Mouse (Mus musculus) cerebral cortex, adult 2 months (tissue): ENCODE measurements around the gene Gm18596.

Experiments
- WGBS: fragments of 180-500 bp; shearing (Covaris S2); methylation state at CpG from one replicate; pipeline ENCODE4 v1.1.7; 2018; 5-methylcytosine and 5-hydroxymethylcytosine counted together

The Gm18596 gene

GRCm38 (mm10) chr10:77741924-77742688 lies at the start of gene Gm18596:
TSS of gene Gm18596 (minus strand) at chr10:77742638.
- WGBS: 63% methylated on average over 5 of the region's 5 CpGs

GRCm38 (mm10) chr10:77788621-77789020 lies 46.2 kb upstream of the Gm18596 start:
- WGBS: 67% methylated on average over 2 of the region's 2 CpGs

- WGBS: 18% methylated on average over 1 of the region's 1 CpGs
Observed at GRCm38 (mm10) chr10:77787876-77788275, 45.4 kb upstream of the Gm18596 start, which contains the start of gene Gm7137. TSS of gene Gm7137 (minus strand) at chr10:77788200.

GRCm38 (mm10) chr10:77783396-77783795 lies 41.0 kb upstream of the Gm18596 start:
- WGBS: 78% methylated on average over 3 of the region's 3 CpGs

- WGBS: 58% methylated on average over 1 of the region's 1 CpGs
Observed at GRCm38 (mm10) chr10:77782442-77782841, 40.0 kb upstream of the Gm18596 start, which contains the start of gene Gm3250. TSS of gene Gm3250 (minus strand) at chr10:77782542.

- WGBS: 46% methylated on average over 1 of the region's 1 CpGs
Observed at GRCm38 (mm10) chr10:77776844-77777243, 34.4 kb upstream of the Gm18596 start, which contains the start of gene Gm7138. TSS of gene Gm7138 (minus strand) at chr10:77776944.

DNA sequence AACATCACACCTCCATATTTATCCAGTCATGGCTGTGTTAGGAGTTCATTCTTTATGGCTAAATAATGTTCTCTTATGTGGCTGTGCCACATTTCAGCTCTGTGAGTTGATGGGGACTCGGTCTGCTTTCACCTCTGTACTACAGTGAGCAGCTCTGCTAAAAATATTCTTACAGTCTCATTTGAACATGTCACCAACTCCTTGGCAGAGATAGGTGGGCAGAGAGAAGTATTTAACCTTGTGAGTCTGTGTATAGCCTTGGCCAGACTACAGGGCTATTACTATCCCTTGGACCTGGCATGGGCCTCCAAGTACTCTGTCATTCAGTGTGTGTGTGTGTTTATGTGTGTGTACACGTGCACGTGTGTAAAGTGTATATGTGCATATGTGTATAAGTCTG lies 29.7 kb upstream of the Gm18596 start:
- WGBS: 80% methylated on average over 3 of the region's 3 CpGs

DNA sequence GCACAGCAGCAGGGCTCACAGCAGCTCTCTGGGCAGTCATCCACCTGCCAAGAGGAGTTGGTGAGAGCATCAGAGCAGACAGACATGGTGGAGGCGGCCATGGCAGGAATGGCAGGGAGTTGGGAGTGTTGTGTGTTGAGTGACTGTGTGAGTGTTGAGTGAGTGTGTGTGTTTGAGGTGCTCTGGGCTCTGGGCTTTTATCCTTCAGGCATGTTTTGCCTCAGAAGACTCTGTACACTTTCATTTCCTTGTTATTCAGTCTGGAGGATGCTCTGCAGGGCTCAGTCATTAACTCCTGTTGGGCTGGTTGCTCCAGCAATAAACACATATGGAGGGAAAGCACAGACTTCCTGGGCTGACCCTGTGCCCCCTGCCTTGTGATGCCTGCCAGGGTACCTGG lies 28.8 kb upstream of the Gm18596 start, which contains the start of gene Gm3238:
Gm3238 (minus strand) TSS at position 101 of the 400 bp plus-strand sequence.
- WGBS: 62% methylated on average over 1 of the region's 1 CpGs

GRCm38 (mm10) chr10:77769727-77770126 lies 27.3 kb upstream of the Gm18596 start:
- WGBS: 87% methylated on average over 1 of the region's 1 CpGs

GRCm38 (mm10) chr10:77759582-77759981 lies 17.1 kb upstream of the Gm18596 start, which contains the start of gene Gm3233:
TSS of gene Gm3233 (minus strand) at chr10:77759682.
- no CpG with 5 or more reads among the region's 1 CpGs for WGBS

DNA sequence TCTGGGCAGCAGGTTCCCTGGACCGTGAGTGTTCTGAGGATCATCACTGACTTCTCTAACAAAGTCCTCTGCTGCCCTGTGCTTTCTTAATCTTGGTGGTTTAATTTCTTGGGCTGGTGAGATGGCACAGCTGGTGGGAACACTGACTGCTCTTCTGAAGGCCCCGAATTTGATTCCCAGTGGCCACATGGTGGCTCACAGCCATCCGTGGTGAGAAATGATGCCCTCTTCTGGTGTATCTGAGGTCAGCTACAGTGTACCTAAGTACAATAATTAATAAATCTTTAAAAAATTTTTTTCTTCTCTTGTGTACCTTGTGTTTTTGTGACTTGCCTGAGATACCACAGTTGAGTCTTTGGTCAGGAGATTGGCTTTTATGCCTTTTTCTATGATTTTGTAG lies 9.9 kb upstream of the Gm18596 start:
- whole genome bisulfite sequencing: 63% methylated on average over 3 of the region's 3 CpGs

- WGBS: 7% methylated on average over 1 of the region's 1 CpGs
Observed at GRCm38 (mm10) chr10:77751254-77751653, 8.8 kb upstream of the Gm18596 start, which contains the start of gene Gm9736. TSS of gene Gm9736 (minus strand) at chr10:77751354.

DNA sequence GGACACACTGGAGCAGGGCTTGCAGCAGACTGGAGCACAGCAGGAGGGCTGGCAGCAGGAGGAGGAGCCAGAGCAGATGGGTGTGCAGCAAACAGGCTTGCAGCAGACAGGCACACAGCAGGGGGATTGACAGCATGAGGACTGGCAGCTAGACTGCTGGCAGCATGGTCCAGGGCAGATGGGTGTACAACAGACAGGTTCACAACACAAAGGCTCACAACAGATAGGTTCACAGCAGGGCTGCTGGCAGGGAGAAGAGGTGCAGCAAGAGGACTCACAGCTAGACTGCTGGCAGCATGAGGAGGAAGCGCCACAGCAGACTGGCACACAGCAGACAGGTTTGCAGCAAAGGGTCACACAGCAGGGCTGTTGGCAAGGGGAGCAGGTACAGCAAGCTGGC lies 8.2 kb upstream of the Gm18596 start:
- 48% methylated on average over 1 of the region's 1 CpGs for WGBS

DNA sequence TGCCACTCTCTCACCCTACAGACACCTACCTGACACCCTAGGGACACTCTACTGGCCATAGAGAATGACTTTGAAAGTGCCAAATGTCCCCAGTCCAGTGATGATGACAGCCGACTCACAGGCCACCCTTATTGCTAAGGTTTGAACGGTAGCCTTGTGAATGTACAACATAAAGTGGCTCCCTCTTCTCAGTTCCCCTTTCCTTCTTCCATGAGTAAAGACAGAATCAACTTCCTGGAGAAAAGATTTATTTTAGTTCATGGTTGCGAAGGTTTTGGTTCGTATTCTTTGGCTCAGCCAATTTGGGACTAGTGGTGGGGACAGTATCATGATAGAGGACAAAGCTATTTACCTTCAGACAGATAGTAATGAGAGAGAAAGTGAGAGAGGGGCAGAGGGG lies 3.5 kb downstream of the Gm18596 start:
- 89% methylated on average over 4 of the region's 4 CpGs for WGBS

DNA sequence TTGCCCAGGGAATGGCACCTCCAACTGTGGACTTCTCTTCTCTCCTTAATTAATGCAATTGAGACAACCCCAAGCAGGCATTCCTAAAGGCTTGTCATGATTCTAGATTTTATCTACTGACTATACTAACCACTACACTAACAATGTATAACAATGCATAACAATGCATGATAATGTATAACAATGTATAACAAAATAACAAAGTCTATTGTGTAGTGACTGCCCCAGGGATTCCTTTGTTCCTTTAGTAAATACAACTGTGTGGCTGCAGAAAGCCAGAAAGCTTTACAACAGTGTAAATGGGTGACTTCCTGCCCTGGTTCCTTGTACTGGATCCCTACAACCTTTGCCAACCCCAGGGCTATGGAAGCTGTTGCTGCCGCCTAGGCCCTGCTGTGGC lies 6.5 kb downstream of the Gm18596 start:
- WGBS: 94% methylated on average over 1 of the region's 1 CpGs

DNA sequence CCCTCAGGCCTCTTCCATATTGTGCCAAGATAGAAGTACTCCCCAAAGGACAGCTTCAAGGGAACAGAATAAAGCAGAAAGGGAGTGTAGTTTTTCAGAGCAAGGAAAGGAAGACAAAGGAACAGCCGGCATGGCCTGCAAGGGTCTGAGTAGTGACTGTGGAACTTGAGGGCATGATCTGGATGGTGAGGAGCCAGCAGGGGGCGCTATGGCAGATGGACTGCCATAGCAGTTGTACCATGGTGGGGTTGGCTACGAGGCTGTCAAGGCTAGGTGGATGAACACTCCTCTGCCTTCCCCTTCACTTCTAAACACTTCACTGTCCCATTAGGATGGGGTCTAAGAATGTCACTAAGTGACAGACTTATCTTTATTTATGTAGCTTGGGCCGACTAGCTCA lies 13.2 kb downstream of the Gm18596 start:
- 52% methylated on average over 4 of the region's 4 CpGs for WGBS

DNA sequence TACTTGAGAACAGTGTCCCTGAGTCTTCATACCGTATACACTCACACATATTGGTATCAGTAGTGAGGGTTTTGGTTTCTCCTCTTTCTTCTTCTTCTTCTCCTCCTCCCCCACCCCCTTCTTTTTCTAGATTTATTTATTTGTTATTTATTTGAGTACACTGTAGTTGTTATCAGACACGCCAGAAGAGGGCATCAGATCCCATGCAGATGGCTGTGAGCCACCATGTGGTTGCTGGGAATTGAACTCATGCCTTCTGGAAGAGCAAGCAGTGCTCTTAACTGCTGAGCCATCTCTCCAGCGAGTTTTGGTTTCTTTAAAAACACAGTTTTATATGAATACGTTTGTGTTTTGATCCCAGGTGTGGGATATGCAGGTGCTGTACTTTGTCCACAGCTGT lies 14.2 kb downstream of the Gm18596 start:
- WGBS: 78% methylated on average over 4 of the region's 4 CpGs

DNA sequence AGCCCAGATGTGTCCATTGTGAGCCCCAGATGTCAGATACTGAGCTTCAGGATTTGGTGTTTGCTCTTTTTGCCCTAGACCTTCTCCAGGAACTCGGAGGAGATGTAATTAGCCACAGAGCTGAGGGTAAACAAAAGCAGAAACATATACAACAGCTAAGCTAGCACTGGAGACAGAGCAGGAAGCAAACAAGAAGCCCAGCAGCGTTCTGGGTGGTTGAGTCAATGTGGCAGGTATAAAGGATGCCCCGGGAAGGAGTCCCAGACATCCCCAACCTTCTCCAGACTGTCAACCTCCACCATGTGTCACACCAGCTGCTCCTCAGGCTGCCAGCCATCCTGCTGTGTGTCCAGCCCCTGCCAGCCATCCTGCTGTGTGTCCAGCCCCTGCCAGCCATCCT lies 16.3 kb downstream of the Gm18596 start, which contains the start of gene Gm10100:
Gm10100 (plus strand) TSS at position 301 of the 400 bp plus-strand sequence.
- 36% methylated on average over 3 of the region's 3 CpGs for WGBS

DNA sequence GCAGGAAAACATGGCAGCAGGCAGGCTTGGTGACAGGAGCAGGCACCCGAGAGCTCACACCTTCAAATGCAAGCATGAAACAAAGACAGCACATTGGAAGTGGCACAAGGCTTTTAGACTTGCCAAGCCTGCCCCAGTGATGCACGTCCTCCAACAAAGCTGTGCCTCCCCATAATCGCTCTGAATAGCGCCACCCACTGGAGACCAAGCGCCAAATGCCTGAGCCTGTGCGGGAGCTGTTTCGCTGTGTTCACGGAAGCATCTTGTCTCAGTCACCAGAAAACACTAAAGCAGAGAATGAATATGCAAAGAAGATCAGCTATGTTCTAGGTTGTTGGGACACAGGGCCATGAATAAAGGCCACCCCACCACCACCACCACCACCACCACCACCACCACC lies 17.6 kb downstream of the Gm18596 start:
- WGBS: 69% methylated on average over 8 of the region's 8 CpGs

GRCm38 (mm10) chr10:77720299-77720698 lies 22.1 kb downstream of the Gm18596 start, which contains the start of gene Krtap12-1:
TSS of gene Krtap12-1 (plus strand) at chr10:77720599.
- 87% methylated on average over 1 of the region's 1 CpGs for WGBS

GRCm38 (mm10) chr10:77715507-77715906 lies 26.9 kb downstream of the Gm18596 start, which contains the start of gene Gm10142:
TSS of gene Gm10142 (plus strand) at chr10:77715807.
- 71% methylated on average over 1 of the region's 1 CpGs for WGBS

DNA sequence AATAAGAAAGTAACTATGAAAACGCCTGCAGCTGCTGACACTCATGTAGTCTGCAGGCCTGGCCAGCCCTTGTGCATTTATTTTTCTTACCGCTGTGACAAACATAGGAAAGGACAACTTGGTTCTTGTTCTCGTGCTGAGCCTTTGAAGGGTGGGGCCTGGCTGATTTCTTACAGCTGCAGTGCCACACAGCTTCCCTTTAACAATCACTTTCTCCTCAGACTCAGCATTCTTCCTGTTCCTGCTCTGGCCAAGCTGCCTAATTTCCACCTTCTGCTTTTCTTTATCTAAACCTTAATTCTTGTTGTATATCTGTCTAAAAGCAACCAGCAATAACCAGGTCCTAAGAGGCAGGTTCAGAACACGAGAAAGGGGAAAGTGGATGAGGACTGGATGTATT lies 28.7 kb downstream of the Gm18596 start:
- WGBS: 65% methylated on average over 4 of the region's 4 CpGs

GRCm38 (mm10) chr10:77711157-77711556 lies 31.3 kb downstream of the Gm18596 start, which contains the start of gene Gm10024:
TSS of gene Gm10024 (plus strand) at chr10:77711457.

